Mouse (Mus musculus): ENCODE data around the gene Crygb. TPM values are rescaled to one million over a fixed set of nuclear protein-coding genes. Genes with fewer than 3 reads are reported as not detected.

The Crygb gene
- polyA plus RNA-seq, 1 experiment from 2014 or later: 0.71 TPM

- H3K9me3 ChIP-seq (ENCODE audit: control insufficient read depth, low read depth, low read length): no peaks in the 10 kb centered on the region
- H3K27me3 ChIP-seq (ENCODE audit: control insufficient read depth, insufficient read depth, low read length): no peaks in the 10 kb centered on the region
- 51% methylated on average over 14 of the region's 14 CpGs for WGBS
- no peaks in the 10 kb centered on the region for H3K36me3 ChIP-seq (ENCODE audit: control insufficient read depth, insufficient read depth, low read length)
- H3K4me2 ChIP-seq (replicated peaks; ENCODE audit: low read depth, low read length): peak overlapping the region; percentile 33
- H3K4me1 ChIP-seq (ENCODE audit: control insufficient read depth, insufficient read depth, low read length): 0 out of 2 replicates have a peak, but pooled peaks cover 2% of the 10 kb centered on the region
- H3K4me3 ChIP-seq (ENCODE audit: low read depth, low read length): no peak overlapping the region
- no peak overlapping the region for H3K9ac ChIP-seq (replicated peaks; ENCODE audit: low read depth, low read length)
- H3K27ac ChIP-seq (ENCODE audit: low read length): no peak overlapping the region
- no peak; the same call in 1 of the 2 replicates for ATAC-seq (ENCODE audit: insufficient number of reproducible peaks, insufficient read depth, low FRiP score, low read depth)
These were observed 30.7 kb upstream of the Crygb start for GRCm38 (mm10) chr1:65112807-65113196.

GRCm38 (mm10) chr1:65112031-65112806, 30.1 kb upstream of the Crygb start:
- no peak overlapping the region for H3K4me3 ChIP-seq (ENCODE audit: low read depth, low read length)
- H3K4me2 ChIP-seq (replicated peaks; ENCODE audit: low read depth, low read length): peak overlapping the region; percentile 33
- no peaks in the 10 kb centered on the region for H3K27me3 ChIP-seq (ENCODE audit: control insufficient read depth, insufficient read depth, low read length)
- WGBS: 11% methylated on average over 8 of the region's 8 CpGs
- no peaks in the 10 kb centered on the region for H3K36me3 ChIP-seq (ENCODE audit: control insufficient read depth, insufficient read depth, low read length)
- ATAC-seq (ENCODE audit: insufficient number of reproducible peaks, insufficient read depth, low FRiP score, low read depth): peak; percentile 73; the same call in 1 of the 2 replicates
- H3K9me3 ChIP-seq (ENCODE audit: control insufficient read depth, low read depth, low read length): no peaks in the 10 kb centered on the region
- H3K4me1 ChIP-seq (ENCODE audit: control insufficient read depth, insufficient read depth, low read length): 0 out of 2 replicates have a peak, but pooled peaks cover 2% of the 10 kb centered on the region
- no peak overlapping the region for H3K9ac ChIP-seq (replicated peaks; ENCODE audit: low read depth, low read length)
- no peak overlapping the region for H3K27ac ChIP-seq (ENCODE audit: low read length)

- Histone ChIP-seq H3K9me3 (ENCODE audit: control insufficient read depth, low read depth, low read length) (no peaks in the 10 kb centered on the region), H3K27ac (ENCODE audit: low read length) (no peak overlapping the region)
- WGBS: 73% methylated on average over 25 of the region's 25 CpGs
These were observed 27.8 kb upstream of the Crygb start for GRCm38 (mm10) chr1:65109756-65110435.

GRCm38 (mm10) chr1:65109196-65109595, 27.1 kb upstream of the Crygb start:
- H3K36me3 ChIP-seq (ENCODE audit: control insufficient read depth, insufficient read depth, low read length): no peaks in the 10 kb centered on the region
- H3K27me3 ChIP-seq (ENCODE audit: control insufficient read depth, insufficient read depth, low read length): no peaks in the 10 kb centered on the region
- H3K4me1 ChIP-seq (ENCODE audit: control insufficient read depth, insufficient read depth, low read length): 0 out of 2 replicates have a peak, but pooled peaks cover 2% of the 10 kb centered on the region
- no peak overlapping the region for H3K27ac ChIP-seq (ENCODE audit: low read length)
- H3K4me2 ChIP-seq (replicated peaks; ENCODE audit: low read depth, low read length): no peak overlapping the region
- ATAC-seq (ENCODE audit: insufficient number of reproducible peaks, insufficient read depth, low FRiP score, low read depth): no peak
- 88% methylated on average over 8 of the region's 8 CpGs for WGBS
- H3K9ac ChIP-seq (replicated peaks; ENCODE audit: low read depth, low read length): no peak overlapping the region
- H3K9me3 ChIP-seq (ENCODE audit: control insufficient read depth, low read depth, low read length): no peaks in the 10 kb centered on the region
- H3K4me3 ChIP-seq (ENCODE audit: low read depth, low read length): no peak overlapping the region

More at GRCm38 (mm10) chr1:65109756-65110435, 27.8 kb upstream of the Crygb start:
- no peak for ATAC-seq (ENCODE audit: insufficient number of reproducible peaks, insufficient read depth, low FRiP score, low read depth)
- Histone ChIP-seq H3K36me3 (ENCODE audit: control insufficient read depth, insufficient read depth, low read length) (no peaks in the 10 kb centered on the region), H3K9ac (replicated peaks; ENCODE audit: low read depth, low read length) (no peak overlapping the region), H3K4me3 (ENCODE audit: low read depth, low read length) (no peak overlapping the region), H3K4me2 (replicated peaks; ENCODE audit: low read depth, low read length) (no peak overlapping the region), H3K4me1 (ENCODE audit: control insufficient read depth, insufficient read depth, low read length) (0 out of 2 replicates have a peak, but pooled peaks cover 2% of the 10 kb centered on the region), H3K27me3 (ENCODE audit: control insufficient read depth, insufficient read depth, low read length) (no peaks in the 10 kb centered on the region)

- H3K4me2 ChIP-seq (replicated peaks; ENCODE audit: low read depth, low read length): no peak overlapping the region
- no peak overlapping the region for H3K9ac ChIP-seq (replicated peaks; ENCODE audit: low read depth, low read length)
- ATAC-seq (ENCODE audit: insufficient number of reproducible peaks, insufficient read depth, low FRiP score, low read depth): no peak
- no peaks in the 10 kb centered on the region for H3K27me3 ChIP-seq (ENCODE audit: control insufficient read depth, insufficient read depth, low read length)
- no peak overlapping the region for H3K4me3 ChIP-seq (ENCODE audit: low read depth, low read length)
- H3K27ac ChIP-seq (ENCODE audit: low read length): no peak overlapping the region
- WGBS: 91% methylated on average over 10 of the region's 10 CpGs
- 0 out of 2 replicates have a peak, but pooled peaks cover 2% of the 10 kb centered on the region for H3K4me1 ChIP-seq (ENCODE audit: control insufficient read depth, insufficient read depth, low read length)
- H3K36me3 ChIP-seq (ENCODE audit: control insufficient read depth, insufficient read depth, low read length): no peaks in the 10 kb centered on the region
- no peaks in the 10 kb centered on the region for H3K9me3 ChIP-seq (ENCODE audit: control insufficient read depth, low read depth, low read length)
These were observed 25.7 kb upstream of the Crygb start for GRCm38 (mm10) chr1:65107654-65108279.

- H3K36me3 ChIP-seq (ENCODE audit: control insufficient read depth, insufficient read depth, low read length): no peaks in the 10 kb centered on the region
- WGBS: 90% methylated on average over 11 of the region's 11 CpGs
- no peak within 1 kb of the TSS for H3K4me2 ChIP-seq (replicated peaks; ENCODE audit: low read depth, low read length)
- H3K4me3 ChIP-seq (ENCODE audit: low read depth, low read length): no peak within 1 kb of the TSS
- H3K4me1 ChIP-seq (ENCODE audit: control insufficient read depth, insufficient read depth, low read length): no peaks in the 10 kb centered on the region
- H3K27ac ChIP-seq (ENCODE audit: low read length): no peak within 1 kb of the TSS
- H3K27me3 ChIP-seq (ENCODE audit: control insufficient read depth, insufficient read depth, low read length): no peaks in the 10 kb centered on the region
- no peak within 1 kb of the TSS for H3K9ac ChIP-seq (replicated peaks; ENCODE audit: low read depth, low read length)
- no peak for ATAC-seq (ENCODE audit: insufficient number of reproducible peaks, insufficient read depth, low FRiP score, low read depth)
- H3K9me3 ChIP-seq (ENCODE audit: control insufficient read depth, low read depth, low read length): no peaks in the 10 kb centered on the region
These were observed 21.2 kb upstream of the Crygb start, which contains the start of gene Cryga for GRCm38 (mm10) chr1:65103273-65103672. Gene Cryga, minus strand, starts transcription at chr1:65103373.

GRCm38 (mm10) chr1:65096953-65097352, 14.9 kb upstream of the Crygb start:
- no peak overlapping the region for H3K27ac ChIP-seq (ENCODE audit: low read length)
- 81% methylated on average over 3 of the region's 3 CpGs for WGBS
- no peak for ATAC-seq (ENCODE audit: insufficient number of reproducible peaks, insufficient read depth, low FRiP score, low read depth)

GRCm38 (mm10) chr1:65091566-65091965, 9.5 kb upstream of the Crygb start:
- no peak for ATAC-seq (ENCODE audit: insufficient number of reproducible peaks, insufficient read depth, low FRiP score, low read depth)
- Histone ChIP-seq H3K36me3 (ENCODE audit: control insufficient read depth, insufficient read depth, low read length) (no peaks in the 10 kb centered on the region), H3K9me3 (ENCODE audit: control insufficient read depth, low read depth, low read length) (no peaks in the 10 kb centered on the region), H3K9ac (replicated peaks; ENCODE audit: low read depth, low read length) (no peak overlapping the region), H3K4me1 (ENCODE audit: control insufficient read depth, insufficient read depth, low read length) (no peaks in the 10 kb centered on the region), H3K4me3 (ENCODE audit: low read depth, low read length) (no peak overlapping the region), H3K4me2 (replicated peaks; ENCODE audit: low read depth, low read length) (no peak overlapping the region), H3K27ac (ENCODE audit: low read length) (no peak overlapping the region), H3K27me3 (ENCODE audit: control insufficient read depth, insufficient read depth, low read length) (no peaks in the 10 kb centered on the region)
- WGBS: 85% methylated on average over 3 of the region's 3 CpGs

More at GRCm38 (mm10) chr1:65096953-65097352, 14.9 kb upstream of the Crygb start:
- Histone ChIP-seq H3K36me3 (ENCODE audit: control insufficient read depth, insufficient read depth, low read length) (no peaks in the 10 kb centered on the region), H3K4me1 (ENCODE audit: control insufficient read depth, insufficient read depth, low read length) (no peaks in the 10 kb centered on the region), H3K9ac (replicated peaks; ENCODE audit: low read depth, low read length) (no peak overlapping the region), H3K4me3 (ENCODE audit: low read depth, low read length) (no peak overlapping the region), H3K4me2 (replicated peaks; ENCODE audit: low read depth, low read length) (no peak overlapping the region), H3K9me3 (ENCODE audit: control insufficient read depth, low read depth, low read length) (no peaks in the 10 kb centered on the region), H3K27me3 (ENCODE audit: control insufficient read depth, insufficient read depth, low read length) (no peaks in the 10 kb centered on the region)
